Mouse (Mus musculus): ENCODE results near the gene Tmem248. TPM values are rescaled to one million over a fixed set of nuclear protein-coding genes. Genes with fewer than 3 reads are reported as not detected.
A peak's percentile ranks its signal among the peaks of the same experiment; 100 is the strongest.
"Not testable (repeated sequence)": the region's sequence is repeated elsewhere in the genome, so short reads cannot be mapped to it uniquely, and the experiment has no call there.

Tmem248 gene
- total RNA-seq, 2 experiments from 2014 or later = 41.3 to 41.7 TPM

GRCm38 (mm10) chr5:130255017-130255720 lies 38.3 kb downstream of the Tmem248 start, which contains the start of the genes Sbds and Tyw1:
Gene Sbds, minus strand, starts transcription at chr5:130255530.
Gene Tyw1, plus strand, starts transcription at chr5:130255619.
- DNase-seq = peak; percentile 99
- intact Hi-C loops (cut with DNase I) = no loop called here

GRCm38 (mm10) chr5:130255799-130256525 lies 39.1 kb downstream of the Tmem248 start:
- DNase-seq; intact Hi-C loops (cut with DNase I): not testable (repeated sequence)

- peak; percentile 98 for DNase-seq
- intact Hi-C loops (cut with DNase I) = no loop called here
Measured at GRCm38 (mm10) chr5:130256678-130257271, 39.9 kb downstream of the Tmem248 start.

- DNase-seq = no peak
- intact Hi-C loops (cut with DNase I) = no loop called here
Measured at GRCm38 (mm10) chr5:130257303-130257702, 40.4 kb downstream of the Tmem248 start.

GRCm38 (mm10) chr5:130263454-130263853 lies 46.6 kb downstream of the Tmem248 start:
- intact Hi-C loops (cut with DNase I) = no loop called here

GRCm38 (mm10) chr5:130264433-130265005 lies 47.6 kb downstream of the Tmem248 start:
- DNase-seq = no peak
- intact Hi-C loops (cut with DNase I) = no loop called here

More at GRCm38 (mm10) chr5:130263454-130263853, 46.6 kb downstream of the Tmem248 start:
- DNase-seq = no peak

GRCm38 (mm10) chr5:130266651-130267050 lies 49.8 kb downstream of the Tmem248 start:
- intact Hi-C loops (cut with DNase I) = no loop called here

GRCm38 (mm10) chr5:130267316-130267715 lies 50.4 kb downstream of the Tmem248 start:
- intact Hi-C loops (cut with DNase I) = no loop called here

More at GRCm38 (mm10) chr5:130266651-130267050, 49.8 kb downstream of the Tmem248 start:
- peak in 1 of 2 experiments; percentile 38 for DNase-seq

GRCm38 (mm10) chr5:130268976-130269375 lies 52.1 kb downstream of the Tmem248 start:
- no peak for DNase-seq
- intact Hi-C loops (cut with DNase I) = no loop called here

More at GRCm38 (mm10) chr5:130267316-130267715, 50.4 kb downstream of the Tmem248 start:
- peak; percentile 19 to 43 for DNase-seq

- DNase-seq = no peak
- intact Hi-C loops (cut with DNase I) = loop anchor here (10.0 kb wide), 1 partner anchor 1162 kb away; no protein-coding TSS in a partner anchor
Measured at GRCm38 (mm10) chr5:130272344-130272743, 55.5 kb downstream of the Tmem248 start.

- intact Hi-C loops (cut with DNase I) = loop anchor here (10.0 kb wide), 1 partner anchor 1162 kb away; no protein-coding TSS in a partner anchor
- no peak for DNase-seq
Measured at GRCm38 (mm10) chr5:130273046-130273445, 56.2 kb downstream of the Tmem248 start.

- DNase-seq = peak; percentile 47 to 65
- intact Hi-C loops (cut with DNase I) = loop anchor here (1.0 to 10.0 kb wide), 3 partner anchors 578 to 1159 kb away; no protein-coding TSS in a partner anchor
Measured at GRCm38 (mm10) chr5:130275509-130275908, 58.6 kb downstream of the Tmem248 start.

- intact Hi-C loops (cut with DNase I) = loop anchor here (10.0 kb wide), 1 partner anchor 1157 kb away; no protein-coding TSS in a partner anchor
- no peak for DNase-seq
Measured at GRCm38 (mm10) chr5:130278011-130278472, 61.2 kb downstream of the Tmem248 start.

GRCm38 (mm10) chr5:130283079-130283732 lies 66.3 kb downstream of the Tmem248 start:
- no peak for DNase-seq
- intact Hi-C loops (cut with DNase I) = no loop called here

GRCm38 (mm10) chr5:130288106-130288505 lies 71.2 kb downstream of the Tmem248 start:
- intact Hi-C loops (cut with DNase I) = no loop called here
- DNase-seq = no peak

GRCm38 (mm10) chr5:130290242-130290641 lies 73.4 kb downstream of the Tmem248 start:
- no peak for DNase-seq
- intact Hi-C loops (cut with DNase I) = no loop called here

- peak; percentile 12 to 26 for DNase-seq
- intact Hi-C loops (cut with DNase I) = no loop called here
Measured at GRCm38 (mm10) chr5:130290775-130291174, 73.9 kb downstream of the Tmem248 start.

GRCm38 (mm10) chr5:130292976-130293375 lies 76.1 kb downstream of the Tmem248 start:
- no peak for DNase-seq
- intact Hi-C loops (cut with DNase I) = no loop called here

Data from heart, postnatal 10 days (tissue).